Mouse (Mus musculus): ENCODE measurements around the gene Psap.

Gene Psap

GRCm38 (mm10) chr10:60346701-60347405 lies 69.4 kb downstream of the Psap start, which contains the start of gene Vsir:
Gene Vsir (plus strand): TSS chr10:60346851.
- in situ Hi-C loops (cut with MboI; ENCODE audit: low sequenced_read_pairs): no loop called here

GRCm38 (mm10) chr10:60347768-60348610 lies 70.6 kb downstream of the Psap start:
- in situ Hi-C loops (cut with MboI; ENCODE audit: low sequenced_read_pairs): no loop called here

- in situ Hi-C loops (cut with MboI; ENCODE audit: low sequenced_read_pairs): no loop called here
Measured at GRCm38 (mm10) chr10:60349056-60349455, 71.6 kb downstream of the Psap start.

GRCm38 (mm10) chr10:60349644-60350043 lies 72.2 kb downstream of the Psap start:
- in situ Hi-C loops (cut with MboI; ENCODE audit: low sequenced_read_pairs): no loop called here

- in situ Hi-C loops (cut with MboI; ENCODE audit: low sequenced_read_pairs): no loop called here
Measured at GRCm38 (mm10) chr10:60350077-60350804, 72.8 kb downstream of the Psap start.

GRCm38 (mm10) chr10:60350805-60351167 lies 73.4 kb downstream of the Psap start:
- in situ Hi-C loops (cut with MboI; ENCODE audit: low sequenced_read_pairs): no loop called here

GRCm38 (mm10) chr10:60351248-60351647 lies 73.8 kb downstream of the Psap start:
- in situ Hi-C loops (cut with MboI; ENCODE audit: low sequenced_read_pairs): no loop called here

- in situ Hi-C loops (cut with MboI; ENCODE audit: low sequenced_read_pairs): no loop called here
Measured at GRCm38 (mm10) chr10:60351761-60352455, 74.5 kb downstream of the Psap start.

Data from CH12F3 (cell line).